Mouse (Mus musculus) forebrain, embryonic 13.5 days (tissue): ENCODE measurements at regions not wholly inside any gene's neighbourhood (a gene's known extent, or its start where the extent isn't known, plus 50 kb on each side); places are given as distances from the start of the nearest gene placed in this dataset.

ENCODE experiments used
- ATAC-seq: fragments of 200-750 bp; cut with Nextera tagmentation; 2 replicates; pipeline ENCODE4 v1.8.0; 2017
- H3K27ac ChIP-seq: fragments of 300-500 bp; sonication (generic); 2 replicates; pipeline ENCODE4 v1.5.1; 2015; ENCODE audit warnings: inconsistent platforms, mild to moderate bottlenecking, moderate library complexity
- H3K27me3 ChIP-seq: fragments of 300-500 bp; sonication (generic); 2 replicates; pipeline ENCODE4 v1.6.1; 2015; ENCODE audit warnings: mild to moderate bottlenecking, inconsistent platforms
- H3K36me3 ChIP-seq: fragments of 300-500 bp; sonication (generic); 2 replicates; pipeline ENCODE4 v1.6.1; 2015; ENCODE audit warnings: mild to moderate bottlenecking, inconsistent platforms; ENCODE audit not compliant: poor library complexity, severe bottlenecking
- H3K4me1 ChIP-seq: fragments of 300-500 bp; sonication (generic); 2 replicates; pipeline ENCODE4 v1.6.1; 2015; ENCODE audit warnings: inconsistent platforms
- H3K4me2 ChIP-seq: fragments of 300-500 bp; sonication (generic); 2 replicates; pipeline ENCODE4 v1.6.1; 2015; ENCODE audit warnings: inconsistent platforms, mild to moderate bottlenecking, moderate library complexity
- H3K4me3 ChIP-seq: fragments of 300-500 bp; sonication (generic); 2 replicates; pipeline ENCODE4 v1.5.1; 2015; ENCODE audit warnings: mild to moderate bottlenecking, inconsistent platforms
- H3K9ac ChIP-seq: fragments of 300-500 bp; sonication (generic); 2 replicates; pipeline ENCODE4 v1.6.1; 2015; ENCODE audit warnings: mild to moderate bottlenecking, inconsistent platforms
- H3K9me3 ChIP-seq: fragments of 300-500 bp; sonication (generic); replicated peaks from 2 replicates; pipeline ENCODE4 v1.6.1; 2016; ENCODE audit warnings: inconsistent platforms
- WGBS: fragments of 180-500 bp; shearing (Covaris S2); methylation state at CpG from one replicate; pipeline ENCODE4 v1.1.7; 2015; 5-methylcytosine and 5-hydroxymethylcytosine counted together

GRCm38 (mm10) chrX:67558441-67558840, 134.9 kb downstream of the Gm1140 start:
- 87% methylated on average over 2 of the region's 2 CpGs for WGBS
- H3K27ac ChIP-seq, result no peak overlapping the region

More at GRCm38 (mm10) chrX:67558441-67558840, 134.9 kb downstream of the Gm1140 start:
- no peaks in the 10 kb centered on the region for H3K36me3 ChIP-seq
- H3K4me1 ChIP-seq, result no peaks in the 10 kb centered on the region
- H3K4me2 ChIP-seq, result no peak overlapping the region
- H3K4me3 ChIP-seq, result no peak overlapping the region
- no peak overlapping the region for H3K9ac ChIP-seq
- ATAC-seq, result peak; percentile 67; the same call in 1 of the 2 replicates
- H3K9me3 ChIP-seq, result no peaks in the 10 kb centered on the region
- H3K27me3 ChIP-seq, result no peaks in the 10 kb centered on the region
